26 mouse cellular contexts compared by ENCODE assay signal in genomic region chr11:54092188-54092587, GRCm38 (mm10). TPM values are rescaled to one million over a fixed set of nuclear protein-coding genes. Genes with fewer than 3 reads are reported as not detected.
DNase-seq lines count a peak whose midpoint lies in the region; ATAC-seq and TF ChIP-seq lines count a peak whose summit lies in the region.
"Had no signal": no experiment of that assay in that cellular context is flagged by ENCODE, and none has a peak within 500 bp of the region (broad histone marks: within the 10 kb centered on the region; RNA-seq: fewer than 3 reads in every experiment).

No protein-coding gene starts in this region.

- peak; percentile 28 to 49; a peak in 2 of 4 replicates for TF ChIP-seq EP300 in MEL (IDR thresholded peaks at IDR 0.05; ENCODE audit: low read depth in 1 of 2, low read length in 2 of 2)

- 18% methylated on average over 7 of the region's 7 CpGs for WGBS in liver, embryonic 15.5 days (ENCODE audit: insufficient replicate concordance)
- 33% methylated on average over 7 of the region's 7 CpGs for WGBS in liver, embryonic 11.5 days
- WGBS in olfactory bulb, adult 2 months, result 45% methylated on average over 7 of the region's 7 CpGs

- no peak overlapping the region for H3K27ac ChIP-seq in liver, embryonic 15.5 days (replicated peaks)
- no peak overlapping the region for H3K27ac ChIP-seq in liver, embryonic 11.5 days (ENCODE audit: low read depth, low read length)
- H3K27ac ChIP-seq in MEL (ENCODE audit: control insufficient read depth, low read depth, low read length), result no peak overlapping the region
- peak overlapping the region; percentile 78 for H3K27ac ChIP-seq in olfactory bulb, adult 2 months (ENCODE audit: insufficient read depth, low read depth, low read length)
- H3K27ac ChIP-seq: embryonic facial prominence, embryonic 13.5 days; forebrain, embryonic 12.5 days; heart, embryonic 10.5 days; hindbrain, postnatal 0 days; kidney, embryonic 15.5 days; left cerebral cortex, adult 2 months; liver, embryonic 14.5 days; midbrain, embryonic 13.5 days; stomach, embryonic 15.5 days had no signal

- peak overlapping the region; percentile 23; the same call in 1 of the 2 replicates for H3K4me2 ChIP-seq in liver, embryonic 15.5 days
- no peak overlapping the region for H3K4me2 ChIP-seq in liver, embryonic 11.5 days
- H3K4me2 ChIP-seq: embryonic facial prominence, embryonic 13.5 days; forebrain, embryonic 12.5 days; kidney, embryonic 15.5 days; midbrain, embryonic 13.5 days; stomach, embryonic 15.5 days had no signal

- no peaks in the 10 kb centered on the region for H3K9me3 ChIP-seq in liver, embryonic 15.5 days (replicated peaks)
- no peaks in the 10 kb centered on the region for H3K9me3 ChIP-seq in liver, embryonic 11.5 days (ENCODE audit: control insufficient read depth, low read length)
- no peaks in the 10 kb centered on the region for H3K9me3 ChIP-seq in MEL (replicated peaks; ENCODE audit: insufficient read depth, low read length)
- H3K9me3 ChIP-seq: embryonic facial prominence, embryonic 13.5 days; forebrain, embryonic 12.5 days; heart, embryonic 10.5 days; kidney, embryonic 15.5 days; midbrain, embryonic 13.5 days; stomach, embryonic 15.5 days had no signal

- ATAC-seq in liver, embryonic 15.5 days (ENCODE audit: insufficient read depth), result no peak
- ATAC-seq in liver, embryonic 11.5 days (replicated peaks; ENCODE audit: low FRiP score), result no peak
- peak; percentile 10; the same call in 1 of the 2 replicates for ATAC-seq in granulocyte monocyte progenitor cell, adult 5-6 weeks (replicated peaks; ENCODE audit: poor library complexity, severe bottlenecking)
- ATAC-seq: lung, postnatal 0 days; midbrain, embryonic 13.5 days had no signal

- no peak for TF ChIP-seq POLR2A in MEL (IDR thresholded peaks at IDR 0.05; ENCODE audit: control insufficient read depth in 1 of 2, insufficient read depth in 1 of 2, low read depth in 1 of 2, low read length in 2 of 2, poor library complexity in 1 of 2)
- TF ChIP-seq POLR2A in olfactory bulb, adult 2 months (IDR thresholded peaks at IDR 0.05; ENCODE audit: insufficient read depth, low read depth, low read length), result no peak

- H3K79me2 ChIP-seq in MEL (ENCODE audit: control insufficient read depth, insufficient read depth, low read length, poor library complexity), result no peaks in the 10 kb centered on the region

- H3K27me3 ChIP-seq in liver, embryonic 15.5 days, result peaks cover 9% of the 10 kb centered on the region; the same call in 1 of the 2 replicates
- H3K27me3 ChIP-seq in liver, embryonic 11.5 days (replicated peaks; ENCODE audit: control insufficient read depth, insufficient read depth, low read length), result no peaks in the 10 kb centered on the region
- H3K27me3 ChIP-seq in MEL (ENCODE audit: control insufficient read depth in 1 of 2, insufficient read depth in 2 of 2, low read length in 2 of 2), result no peaks in the 10 kb centered on the region
- H3K27me3 ChIP-seq: embryonic facial prominence, embryonic 13.5 days; forebrain, embryonic 12.5 days; kidney, embryonic 15.5 days; midbrain, embryonic 13.5 days; stomach, embryonic 15.5 days had no signal

- TF ChIP-seq RAD21 in MEL (IDR thresholded peaks at IDR 0.05; ENCODE audit: low read depth, low read length), result no peak

- H3K36me3 ChIP-seq in liver, embryonic 15.5 days (replicated peaks), result no peaks in the 10 kb centered on the region
- H3K36me3 ChIP-seq in liver, embryonic 11.5 days (ENCODE audit: control insufficient read depth, insufficient read depth, low read length), result no peaks in the 10 kb centered on the region
- H3K36me3 ChIP-seq in MEL (ENCODE audit: control insufficient read depth in 1 of 2, insufficient read depth in 2 of 2, low read length in 2 of 2), result peaks cover 0 to 18% of the 10 kb centered on the region in 2 experiments; a peak in 2 of 4 replicates
- H3K36me3 ChIP-seq: embryonic facial prominence, embryonic 13.5 days; forebrain, embryonic 12.5 days; heart, embryonic 10.5 days; kidney, embryonic 15.5 days; midbrain, embryonic 13.5 days; stomach, embryonic 15.5 days had no signal

- no peak for DNase-seq in liver, embryonic 11.5 days (ENCODE audit: low spot score)
- DNase-seq in MEL (ENCODE audit: low read depth, low spot score), result no peak
- no peak for DNase-seq in left cerebral cortex, adult 9 months (ENCODE audit: low spot score in 2 of 2)
- no peak for DNase-seq in spleen, postnatal 10 days (ENCODE audit: low spot score in 2 of 2)
- DNase-seq: adrenal gland, postnatal 36 days; cerebellum, adult 11-12 months; kidney, postnatal 4 days; left cerebral cortex, postnatal 4 days; right cerebral cortex, postnatal 25 days; thymus, adult 2 months; thymus, postnatal 4 days had no signal

- no peak for TF ChIP-seq CTCF in MEL (IDR thresholded peaks at IDR 0.05 in 2 of 3, conservative IDR thresholded peaks at IDR 0.05 in 1 of 3; ENCODE audit: control insufficient read depth in 1 of 3, insufficient read depth in 1 of 3, low read depth in 2 of 3, low read length in 3 of 3, poor library complexity in 1 of 3, severe bottlenecking in 1 of 3)
- no peak for TF ChIP-seq CTCF in olfactory bulb, adult 2 months (IDR thresholded peaks at IDR 0.05; ENCODE audit: insufficient read depth, low read depth, low read length)

- H3K4me3 ChIP-seq in liver, embryonic 15.5 days (replicated peaks), result no peak overlapping the region
- no peak overlapping the region for H3K4me3 ChIP-seq in liver, embryonic 11.5 days (ENCODE audit: low read depth, low read length)
- H3K4me3 ChIP-seq in MEL (ENCODE audit: control insufficient read depth in 1 of 2, insufficient read depth in 1 of 2, low read depth in 2 of 2, low read length in 2 of 2), result peak overlapping the region; percentile 1 to 28; a peak in 3 of 4 replicates
- no peak overlapping the region for H3K4me3 ChIP-seq in olfactory bulb, adult 2 months (ENCODE audit: insufficient read depth, low read depth, low read length)
- H3K4me3 ChIP-seq: embryonic facial prominence, embryonic 13.5 days; erythroblast, embryonic 14.5 days; forebrain, embryonic 12.5 days; heart, embryonic 10.5 days; kidney, embryonic 15.5 days; left cerebral cortex, adult 2 months; midbrain, embryonic 13.5 days; stomach, embryonic 15.5 days had no signal

- 0 out of 2 replicates have a peak, but pooled peaks cover 2% of the 10 kb centered on the region for H3K4me1 ChIP-seq in liver, embryonic 15.5 days (replicated peaks)
- H3K4me1 ChIP-seq in liver, embryonic 11.5 days (replicated peaks; ENCODE audit: control insufficient read depth, insufficient read depth, low read length), result peaks cover 4% of the 10 kb centered on the region; the same call in 1 of the 2 replicates
- H3K4me1 ChIP-seq in MEL (ENCODE audit: control insufficient read depth in 1 of 2, insufficient read depth in 2 of 2, low read length in 2 of 2), result peaks cover 7 to 23% of the 10 kb centered on the region in 2 experiments
- H3K4me1 ChIP-seq in olfactory bulb, adult 2 months (ENCODE audit: control insufficient read depth, insufficient read depth, low read length), result peaks cover 17% of the 10 kb centered on the region
- H3K4me1 ChIP-seq: midbrain, embryonic 13.5 days had no signal

- no peak overlapping the region for H3K9ac ChIP-seq in liver, embryonic 15.5 days
- no peak overlapping the region for H3K9ac ChIP-seq in liver, embryonic 11.5 days (ENCODE audit: low read depth, low read length)
- no peak overlapping the region for H3K9ac ChIP-seq in MEL (ENCODE audit: control insufficient read depth, low read depth, low read length, poor library complexity, severe bottlenecking)
- H3K9ac ChIP-seq: embryonic facial prominence, embryonic 13.5 days; forebrain, embryonic 12.5 days; kidney, embryonic 15.5 days; liver, embryonic 14.5 days; midbrain, embryonic 13.5 days; stomach, embryonic 15.5 days had no signal

TF ChIP-seq in MEL, 35 proteins besides CTCF, POLR2A, EP300 and RAD21:
- TF ChIP-seq RCOR1 (IDR thresholded peaks at IDR 0.05; ENCODE audit: low read depth, low read length) (peak; percentile 71; the same call in 1 of the 2 replicates), ETS1 (IDR thresholded peaks at IDR 0.05; ENCODE audit: low read depth, low read length) (peak; percentile 26; the same call in 1 of the 2 replicates), GATA1 (IDR thresholded peaks at IDR 0.05; ENCODE audit: low read depth, low read length) (peak; percentile 57), MYB (IDR thresholded peaks at IDR 0.05; ENCODE audit: low read depth, low read length) (no peak), NELFE (IDR thresholded peaks at IDR 0.05; ENCODE audit: low read depth, low read length) (no peak)

RNA-seq across cellular contexts. Expression of gene P4ha2, which starts 7.7 kb away (rescaled TPM):
- polyA plus RNA-seq in liver, embryonic 15.5 days (2015; fragmentation: Nextera tagmentation; extraction: Ambion mirVana), result 4.6 and 5.6 TPM in 2 replicates
- 24.3 and 25.7 TPM in 2 replicates for polyA plus RNA-seq in liver, embryonic 11.5 days (2014; fragmentation: Nextera tagmentation; extraction: Ambion mirVana)
- total RNA-seq in MEL (2012; rRNA removed), result 18.6 and 32.0 TPM in 2 replicates
- 10 to 100 TPM in 1 of 2 experiments, not detected in 1; 57.8 TPM for polyA plus RNA-seq in MEL (2012; ENCODE audit: insufficient read depth in 1 of 2, insufficient read length in 2 of 2, low read depth in 1 of 2, low replicate concordance in 2 of 2, missing spikeins in 1 of 2)
- total RNA-seq in granulocyte monocyte progenitor cell, adult 5-6 weeks (2014; fragmentation: Nextera tagmentation), result not detected in 2 replicates
- total RNA-seq in granulocyte monocyte progenitor cell, adult 5-6 weeks (2017), result not detected in 2 replicates
- not detected in 2 replicates for polyA plus RNA-seq in olfactory bulb, adult 2 months (2012; ENCODE audit: insufficient read depth, insufficient read length, low replicate concordance, missing spikeins)
- polyA plus RNA-seq: erythroblast, embryonic 14.5 days had no signal

RNA-seq across cellular contexts. Expression of gene Pdlim4, which starts 23.4 kb away (rescaled TPM):
- 3.9 and 4.0 TPM in 2 replicates for polyA plus RNA-seq in liver, embryonic 15.5 days (2015; fragmentation: Nextera tagmentation; extraction: Ambion mirVana)
- 13.1 and 13.2 TPM in 2 replicates for polyA plus RNA-seq in liver, embryonic 11.5 days (2014; fragmentation: Nextera tagmentation; extraction: Ambion mirVana)
- 0.13 TPM in 1 of 2 replicates, not detected in the other for total RNA-seq in MEL (2012; rRNA removed)
- under 1 TPM in 1 of 2 experiments, not detected in 1; 0.70 TPM for polyA plus RNA-seq in MEL (2012; ENCODE audit: insufficient read depth in 1 of 2, insufficient read length in 2 of 2, low read depth in 1 of 2, low replicate concordance in 2 of 2, missing spikeins in 1 of 2)
- 0.70 and 4.5 TPM in 2 replicates for total RNA-seq in granulocyte monocyte progenitor cell, adult 5-6 weeks (2014; fragmentation: Nextera tagmentation)
- total RNA-seq in granulocyte monocyte progenitor cell, adult 5-6 weeks (2017), result 0.47 TPM in 1 of 2 replicates, not detected in the other
- polyA plus RNA-seq in olfactory bulb, adult 2 months (2012; ENCODE audit: insufficient read depth, insufficient read length, low replicate concordance, missing spikeins), result not detected in 2 replicates
- total RNA-seq: megakaryocyte progenitor cell, adult 5-6 weeks had no signal

Comparison
In these comparisons a context has a peak if more than half of its experiments do, and no peak if none do; other contexts are left out.
1. H3K4me3 ChIP-seq: peak in MEL (2 of 2); none in liver, embryonic 15.5 days (single experiment), liver, embryonic 11.5 days (single experiment) and olfactory bulb, adult 2 months (single experiment).